Mouse (Mus musculus) stomach, postnatal 0 days (tissue): ENCODE results near the gene Celf1.

Experiments used
- CTCF ChIP-seq: IDR thresholded peaks from 2 replicates; pipeline ENCODE4 v1.5.1; 2016; ENCODE audit warnings: antibody characterized with exemption, low read depth, mild to moderate bottlenecking, moderate library complexity
- EP300 ChIP-seq: optimal IDR thresholded peaks from 2 replicates; pipeline ENCODE3; 2016; ENCODE audit warnings: antibody characterized with exemption

GRCm38 (mm10) chr2:91053181-91053933, 113.2 kb downstream of the Celf1 start:
- TF ChIP-seq CTCF (no peak), EP300 (no peak)
